Mouse (Mus musculus): ENCODE measurements at regions not wholly inside any gene's neighbourhood (a gene's known extent, or its start where the extent isn't known, plus 50 kb on each side); places are given as distances from the start of the nearest gene placed in this dataset.

DNA sequence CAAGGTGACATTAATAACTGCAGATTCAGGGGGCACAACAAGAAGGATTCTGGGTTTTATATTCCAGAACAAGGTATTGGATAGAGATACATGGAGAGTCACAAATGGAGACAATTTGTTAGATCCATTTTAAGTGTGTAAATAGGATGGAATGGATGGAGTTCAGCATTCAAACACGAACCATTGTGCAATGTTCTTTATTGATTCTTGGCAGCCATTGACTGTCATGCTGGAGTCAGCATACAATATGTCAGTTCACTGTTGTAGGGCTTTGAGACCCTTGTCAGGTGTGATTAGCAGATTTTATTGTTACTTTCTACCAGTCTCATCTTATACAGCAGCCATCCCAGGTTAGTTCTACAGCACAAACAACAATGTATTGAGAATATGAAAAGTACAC, 402.0 kb upstream of the Marcks start:
- TF ChIP-seq CTCF (IDR thresholded peaks at IDR 0.05; ENCODE audit: borderline replicate concordance, control insufficient read depth, extremely low read depth, insufficient read depth, low read length, poor library complexity), result no peak
- TF ChIP-seq POLR2A (IDR thresholded peaks at IDR 0.05; ENCODE audit: control insufficient read depth, extremely low read depth, insufficient read depth, low read length, poor library complexity), result no peak

All from thymus, adult 2 months (tissue).